Mouse (Mus musculus) bone marrow macrophage, adult 2 months (primary cell): ENCODE measurements around the gene Alyref.

ENCODE experiments used
- CTCF ChIP-seq: IDR thresholded peaks from 2 replicates; pipeline ENCODE4 v1.5.1; 2012; ENCODE audit warnings: low read depth, mild to moderate bottlenecking, low read length, moderate library complexity
- POLR2A ChIP-seq: IDR thresholded peaks from 2 replicates; pipeline ENCODE4 v1.6.1; 2012; ENCODE audit warnings: mild to moderate bottlenecking, low read depth, low read length, borderline replicate concordance

DNA sequence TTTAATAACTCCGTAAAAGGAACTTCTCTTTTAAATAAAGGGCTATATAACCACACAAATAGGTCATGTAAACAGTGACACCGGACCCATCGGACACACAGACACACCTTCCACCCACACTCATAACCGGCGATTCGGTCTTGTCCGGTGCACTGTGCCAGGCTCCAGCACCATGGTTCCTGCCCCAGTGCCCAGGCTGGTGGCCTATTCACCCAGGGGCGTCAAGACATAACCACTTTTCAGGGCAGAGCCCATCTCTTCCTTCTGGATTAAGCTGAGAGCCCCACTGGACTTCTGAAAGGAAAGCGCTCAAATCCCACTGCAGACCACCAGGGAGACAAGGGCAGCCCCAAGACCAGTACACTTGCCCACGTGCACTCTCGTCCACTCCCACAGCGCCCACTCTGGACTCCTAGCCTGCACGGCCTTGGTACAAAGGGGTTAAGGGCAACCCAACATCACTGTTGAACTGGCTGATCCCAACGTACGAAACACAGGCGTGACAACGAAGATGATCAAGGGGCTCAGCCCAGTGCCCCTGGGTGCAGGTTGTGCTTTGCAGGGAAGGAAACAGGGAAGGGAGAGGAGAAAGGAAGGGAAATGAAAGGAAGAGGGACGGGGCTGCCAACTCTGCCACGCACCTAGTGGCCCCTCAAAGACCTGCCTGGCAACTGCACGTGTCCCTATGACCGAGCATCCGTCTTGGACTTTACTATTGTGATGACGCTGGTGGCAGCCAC is 30.6 kb upstream of the Alyref start:
- TF ChIP-seq CTCF (no peak), POLR2A (no peak)
